Mouse (Mus musculus): ENCODE measurements around the gene Gm37240.
"Not testable (repeated sequence)": the region's sequence is repeated elsewhere in the genome, so short reads cannot be mapped to it uniquely, and the experiment has no call there.

Gm37240 gene

DNA sequence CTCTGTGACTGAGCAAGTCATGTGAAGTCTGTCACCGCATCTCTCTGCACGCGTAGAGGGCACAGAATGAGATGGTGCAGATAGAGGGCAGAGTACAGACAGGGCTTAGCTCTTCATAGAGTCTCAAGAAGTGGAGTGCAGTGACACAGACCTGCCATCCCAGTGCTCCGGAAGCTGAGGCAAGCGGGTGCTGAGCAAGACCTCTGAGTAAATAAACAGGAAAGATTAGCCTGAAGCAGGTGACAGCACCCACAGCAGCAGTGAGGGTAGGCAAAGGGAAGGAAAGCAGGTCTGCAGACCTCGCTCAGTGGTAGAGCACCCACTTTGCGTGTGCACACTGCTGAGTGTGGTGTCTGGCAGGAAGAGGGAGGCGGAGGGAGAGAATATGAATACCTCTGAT is 1205.6 kb downstream of the Gm37240 start:
- DNase-seq (ENCODE audit: extremely low spot score): no peak

DNA sequence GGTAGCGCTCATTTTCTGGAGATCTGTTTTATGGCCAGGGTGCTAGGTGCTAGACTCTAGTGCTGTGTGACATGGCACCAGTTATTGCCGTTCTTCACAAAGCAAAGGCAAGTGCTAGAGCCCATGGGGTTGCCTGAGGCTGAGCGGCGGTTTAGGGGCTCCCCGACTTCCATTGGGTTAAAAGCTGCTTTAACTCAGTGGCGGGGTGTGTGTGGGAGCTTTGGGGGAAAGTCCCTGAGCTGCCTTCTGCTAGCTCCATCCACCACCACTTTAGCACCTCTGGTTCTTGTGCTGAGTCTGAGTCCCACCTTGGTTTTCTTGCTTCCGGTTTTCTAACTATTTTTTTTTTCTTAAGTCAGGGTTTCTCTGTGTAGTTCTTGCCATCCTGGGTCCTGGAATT is 1207.3 kb downstream of the Gm37240 start:
- DNase-seq (ENCODE audit: extremely low spot score): no peak

DNA sequence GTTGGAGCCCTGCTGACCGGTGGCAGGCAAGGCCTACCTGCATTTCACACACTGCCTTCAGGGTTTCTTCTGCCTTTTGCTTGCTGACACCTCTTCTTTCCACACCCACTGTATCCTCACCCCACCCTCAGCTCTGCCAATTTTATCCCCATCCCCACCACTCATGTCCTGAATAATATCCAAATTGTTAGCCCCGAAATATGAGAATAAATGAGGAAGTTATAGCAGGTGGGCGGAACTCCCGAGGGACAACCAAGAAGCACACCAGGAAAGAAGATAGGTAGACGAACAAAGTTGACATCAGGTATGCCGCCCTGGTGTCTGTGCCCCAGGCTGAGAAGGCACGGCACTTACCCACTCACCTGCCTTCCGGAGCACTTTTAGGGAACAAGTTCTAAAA is 1207.8 kb downstream of the Gm37240 start:
- no peak for DNase-seq (ENCODE audit: extremely low spot score)

DNA sequence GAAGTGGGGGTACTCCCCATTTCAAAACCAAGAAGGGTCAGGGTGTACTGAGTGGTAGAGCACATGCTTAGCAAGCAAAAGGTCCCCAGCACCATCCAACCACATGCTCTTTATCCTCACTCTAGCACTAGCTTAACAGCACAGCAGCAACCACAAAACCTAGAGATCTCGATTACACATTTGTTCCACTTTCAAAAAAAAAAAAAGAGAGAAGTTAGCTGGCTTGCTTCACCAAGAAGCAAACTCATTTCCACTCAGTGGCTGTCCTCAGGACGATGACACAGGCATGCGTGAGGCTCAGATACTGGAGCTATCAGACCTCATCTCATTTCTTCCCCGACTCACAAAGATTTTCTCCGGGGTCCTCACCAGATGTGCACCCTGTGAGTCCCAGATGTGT is 1208.4 kb downstream of the Gm37240 start:
- DNase-seq (ENCODE audit: extremely low spot score): no peak

DNA sequence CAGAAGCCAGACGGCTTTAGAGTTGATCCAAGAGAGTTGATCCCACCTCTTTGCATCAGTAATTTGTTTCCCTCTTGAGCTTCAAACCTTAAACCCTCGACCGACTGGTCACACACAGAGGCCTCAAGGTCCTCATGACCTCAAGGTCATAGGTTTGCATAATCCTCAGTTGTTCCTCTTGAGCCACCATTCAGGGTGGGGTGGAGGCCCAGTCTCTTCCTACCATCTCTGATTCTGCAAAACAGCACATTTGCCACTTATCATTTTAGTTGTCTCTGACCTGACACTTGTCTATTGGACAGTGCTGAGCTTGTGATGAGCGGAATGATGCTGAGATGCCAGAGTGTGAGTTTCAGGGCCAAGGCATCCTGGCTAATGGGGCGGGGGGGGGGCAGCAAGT is 1211.6 kb downstream of the Gm37240 start:
- DNase-seq (ENCODE audit: extremely low spot score): no peak

DNA sequence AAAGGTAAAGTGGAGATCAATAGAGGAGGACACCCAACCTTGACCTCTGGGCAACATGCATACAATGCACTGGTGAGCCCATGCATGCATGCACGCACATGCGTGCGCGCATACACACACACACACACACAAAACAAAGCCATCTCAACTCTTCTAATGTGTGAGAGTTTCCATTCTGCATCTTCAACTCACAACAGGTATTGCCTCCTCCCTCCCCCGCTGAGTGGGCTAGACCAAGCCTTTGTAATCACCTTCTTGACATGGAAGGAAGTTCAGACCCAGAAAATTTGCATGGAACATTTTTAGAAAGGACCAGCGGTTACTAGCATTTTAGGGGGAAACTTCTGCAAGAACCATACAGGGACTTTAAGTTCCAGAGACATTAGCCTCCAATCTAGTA is 1213.8 kb downstream of the Gm37240 start:
- no peak for DNase-seq (ENCODE audit: extremely low spot score)

DNA sequence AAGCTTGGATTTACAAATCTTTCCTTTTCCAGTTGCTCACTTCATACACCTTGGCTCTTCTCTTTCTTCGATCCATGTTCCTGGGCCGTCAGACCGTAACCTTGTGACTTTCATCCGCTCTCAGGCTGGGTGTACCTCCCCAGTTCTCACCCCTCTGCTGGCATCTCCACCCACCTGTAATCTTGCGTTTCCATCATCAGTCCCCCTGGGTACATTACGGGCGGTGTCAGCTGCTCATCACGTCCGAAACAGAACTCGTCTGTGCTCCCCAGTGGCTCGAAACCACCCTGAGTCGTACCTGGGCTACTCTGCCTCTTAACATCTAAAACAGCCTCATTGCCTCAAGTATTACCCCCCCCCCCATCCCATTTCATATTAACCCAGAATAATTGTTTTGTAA is 1215.2 kb downstream of the Gm37240 start:
- DNase-seq (ENCODE audit: extremely low spot score): no peak

DNA sequence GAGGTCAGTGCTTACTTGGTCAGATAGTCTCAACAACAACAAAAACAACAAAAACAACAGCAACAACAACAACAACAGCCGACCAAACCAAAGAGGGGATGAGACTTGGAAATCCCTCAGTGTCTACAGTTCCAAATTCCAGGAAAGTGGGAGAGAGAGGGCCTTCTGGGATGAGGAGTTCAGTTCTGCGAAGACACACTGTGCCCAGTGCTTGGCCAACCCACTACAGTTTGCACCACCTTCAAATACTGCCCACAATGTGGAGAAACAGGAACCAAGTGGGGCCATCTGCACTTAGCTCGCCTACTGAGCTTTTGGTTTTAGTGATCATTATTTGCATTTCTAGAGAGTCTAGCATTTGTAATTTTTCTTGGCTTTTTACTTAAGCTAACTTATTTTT is 1218.4 kb downstream of the Gm37240 start:
- DNase-seq (ENCODE audit: extremely low spot score): no peak

DNA sequence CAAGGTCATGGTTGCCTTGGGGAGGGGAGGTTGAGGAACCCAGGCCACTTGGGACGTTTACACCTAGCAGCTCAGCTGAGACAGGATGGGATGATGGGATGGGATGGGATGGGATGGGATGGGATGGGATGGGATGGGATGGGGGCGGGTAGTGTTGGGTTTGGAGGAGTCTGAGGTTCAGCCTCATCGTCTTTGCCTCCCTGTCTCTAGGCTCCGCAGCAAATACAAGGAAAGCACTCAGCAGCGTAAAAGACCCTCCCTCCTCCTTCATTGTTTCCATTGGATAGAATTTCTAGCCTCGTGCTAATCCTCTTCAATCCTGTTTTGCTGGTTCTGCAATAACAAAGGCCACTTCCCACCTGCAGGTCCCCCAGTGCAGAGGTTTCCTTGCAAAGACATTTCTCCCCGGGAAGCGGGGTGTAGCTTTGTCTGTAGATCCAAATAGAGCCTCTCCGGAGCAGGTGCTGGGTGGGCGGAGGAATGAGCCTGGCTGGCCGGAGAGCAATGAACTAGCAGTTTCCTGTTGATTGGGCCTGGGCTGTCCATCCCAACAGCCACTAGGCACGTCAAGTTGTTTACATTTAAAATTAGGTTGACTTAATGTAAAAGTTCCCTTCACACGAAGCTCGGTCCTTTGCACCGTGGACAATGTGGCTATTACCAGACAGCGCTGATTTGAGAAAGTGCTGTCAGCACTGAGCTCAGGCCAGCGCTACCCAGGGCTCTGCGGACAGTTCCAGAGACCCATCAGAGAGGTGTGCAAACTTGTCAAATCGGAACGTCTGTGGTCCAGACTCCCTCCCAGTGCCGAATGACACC is 1221.9 kb downstream of the Gm37240 start:
- DNase-seq (ENCODE audit: extremely low spot score): peak; percentile 55

DNA sequence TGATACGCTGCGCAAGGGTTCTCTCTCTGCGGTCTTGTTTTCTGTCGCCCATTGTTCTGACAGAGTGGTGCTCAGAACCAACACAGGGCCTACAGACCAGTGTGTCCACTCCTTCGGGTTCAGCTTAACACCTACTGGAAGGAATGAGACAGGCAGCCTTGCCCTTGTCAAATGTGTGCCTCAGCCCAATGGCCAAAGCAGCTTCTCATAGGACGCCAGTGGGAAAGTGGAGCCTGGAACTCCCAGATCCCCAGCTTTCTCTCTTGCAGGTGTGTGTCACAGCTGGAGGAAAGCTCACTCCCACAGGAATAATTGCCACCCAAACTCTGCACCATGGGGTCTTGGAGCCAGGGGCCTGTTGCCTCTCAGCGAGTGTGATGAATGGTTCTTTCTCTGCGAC is 1222.6 kb downstream of the Gm37240 start:
- DNase-seq (ENCODE audit: extremely low spot score): no peak

DNA sequence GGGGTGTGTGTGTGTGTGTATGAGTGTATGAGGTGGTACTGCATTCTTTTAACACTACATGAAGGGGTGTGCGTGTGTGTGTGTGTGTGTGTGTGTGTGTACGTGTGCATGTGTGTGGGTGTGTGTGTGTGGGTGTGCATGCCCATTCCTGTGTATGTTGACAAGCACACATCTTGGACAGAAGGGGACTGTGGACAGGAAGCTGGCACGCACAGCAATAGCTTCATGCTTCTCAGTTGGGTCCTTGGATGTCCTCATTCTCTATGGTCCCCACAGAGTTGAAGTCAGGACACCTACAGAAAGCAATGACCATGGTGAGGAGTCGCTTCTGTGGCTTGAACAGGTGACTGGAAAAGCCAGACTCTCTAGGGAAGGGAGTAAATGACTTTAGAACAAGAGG is 1223.5 kb downstream of the Gm37240 start:
- no peak for DNase-seq (ENCODE audit: extremely low spot score)

DNA sequence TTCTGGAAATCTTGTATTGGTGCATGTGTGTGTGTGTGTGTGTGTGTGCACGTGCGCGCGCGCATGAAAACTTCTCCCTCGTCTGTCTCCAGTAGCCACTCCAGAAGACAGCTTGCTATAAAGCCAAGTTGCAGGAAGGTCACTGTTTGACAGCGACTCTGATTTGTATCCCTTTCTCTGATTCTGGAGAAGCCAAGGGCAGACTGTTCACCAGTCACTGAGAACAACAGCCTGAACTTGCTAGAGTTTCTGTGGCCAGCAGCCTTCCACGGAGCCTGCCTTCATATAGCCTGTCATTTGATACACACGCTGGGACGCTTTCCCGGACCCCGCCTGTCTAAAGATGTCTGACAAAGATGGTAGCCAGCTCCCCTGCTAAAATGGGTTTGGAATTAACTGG is 1224.2 kb downstream of the Gm37240 start:
- DNase-seq (ENCODE audit: extremely low spot score): no peak

DNA sequence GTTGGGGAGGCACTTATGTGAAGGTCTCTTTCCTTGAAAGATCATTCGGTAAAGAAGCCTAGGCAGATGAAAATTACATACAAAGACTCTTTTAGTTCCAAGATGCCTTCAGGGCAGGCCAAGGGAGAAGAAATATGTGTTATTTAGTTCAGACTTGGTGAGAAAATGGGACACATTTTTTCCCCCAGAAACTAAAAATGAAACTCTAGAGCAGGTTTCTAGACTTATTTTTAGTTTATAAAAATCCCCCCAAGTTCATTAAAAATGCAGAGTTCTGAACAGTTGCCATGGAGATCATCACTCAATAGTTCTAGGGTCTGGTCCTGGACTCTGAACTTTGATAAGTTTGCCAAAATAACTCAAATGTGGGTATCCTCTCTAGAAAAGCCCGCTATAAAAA is 1226.9 kb downstream of the Gm37240 start:
- no peak for DNase-seq (ENCODE audit: extremely low spot score)

DNA sequence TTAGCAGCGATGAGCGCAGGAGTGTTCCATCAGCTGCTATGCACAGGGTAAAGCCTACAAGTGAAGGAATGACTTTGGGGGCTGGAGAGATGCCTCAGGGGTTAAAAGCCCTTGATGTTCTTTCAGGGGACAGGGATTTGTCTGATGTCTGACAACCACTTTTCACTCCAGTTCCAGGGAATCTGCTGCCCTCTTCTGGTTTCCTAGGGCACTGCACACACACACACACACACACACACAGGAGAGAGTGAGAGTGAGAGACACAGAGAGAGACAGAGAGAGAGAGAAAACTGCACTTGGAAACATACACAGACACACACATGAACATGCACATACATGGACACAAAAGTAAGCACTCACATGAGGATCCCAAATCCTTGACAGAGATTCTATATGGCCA is 1228.4 kb downstream of the Gm37240 start:
- no peak for DNase-seq (ENCODE audit: extremely low spot score)

DNA sequence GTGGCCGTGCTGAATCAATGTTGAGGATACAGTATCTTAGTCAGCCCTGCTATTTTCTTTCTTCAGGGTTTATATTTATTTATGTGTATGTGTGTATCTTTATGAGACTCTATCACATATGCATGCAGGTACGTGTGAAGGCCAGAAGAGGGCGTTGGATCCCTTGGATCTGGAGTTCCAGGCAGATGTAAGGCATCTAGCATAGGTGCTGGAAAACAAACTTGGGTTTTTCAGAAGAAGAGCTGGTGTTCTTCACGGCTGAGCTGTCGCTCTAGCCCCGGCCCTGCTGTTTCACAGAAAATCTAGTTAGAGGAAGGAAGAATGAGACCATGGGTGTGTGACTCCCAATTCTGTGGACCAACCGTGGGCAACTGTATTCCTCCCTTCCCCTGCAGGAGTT is 1229.3 kb downstream of the Gm37240 start:
- DNase-seq (ENCODE audit: extremely low spot score): no peak

DNA sequence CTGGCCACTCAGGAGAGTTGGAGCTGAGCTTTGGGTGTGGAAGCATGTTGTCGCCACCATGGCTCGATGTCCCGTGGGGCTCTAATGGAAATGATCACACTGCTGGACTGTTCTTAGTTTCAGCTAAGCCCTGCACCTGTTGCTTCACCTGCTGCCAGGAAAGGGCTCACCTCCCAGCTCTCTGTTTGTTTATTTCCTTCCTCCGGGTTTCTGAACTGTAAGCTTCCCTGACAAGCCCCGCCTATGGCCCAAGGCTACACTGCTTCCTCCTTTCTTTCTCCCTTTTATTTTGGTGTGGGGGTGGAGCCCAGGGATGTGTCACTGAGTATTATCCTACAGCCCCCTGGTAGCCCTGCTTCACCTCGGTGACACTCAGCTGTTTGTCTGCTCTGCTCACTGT is 1230.1 kb downstream of the Gm37240 start:
- DNase-seq (ENCODE audit: extremely low spot score): no peak

DNA sequence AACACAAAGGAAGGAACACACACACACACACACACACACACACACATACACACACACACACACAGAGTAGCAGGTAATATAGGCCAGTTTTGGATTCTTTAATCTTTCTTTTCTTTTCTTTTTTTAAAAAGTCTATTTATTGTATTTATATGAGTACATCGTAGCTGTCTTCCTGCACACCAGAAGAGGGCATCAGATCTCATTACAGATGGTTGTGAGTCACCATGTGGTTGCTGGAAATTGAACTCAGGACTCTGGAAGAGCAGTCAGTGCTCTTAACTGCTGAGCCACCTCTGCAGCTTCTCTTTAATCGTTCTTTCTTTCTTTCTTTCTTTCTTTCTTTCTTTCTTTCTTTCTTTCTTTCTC is 1231.5 kb downstream of the Gm37240 start:
- DNase-seq (ENCODE audit: extremely low spot score): not testable (repeated sequence)

DNA sequence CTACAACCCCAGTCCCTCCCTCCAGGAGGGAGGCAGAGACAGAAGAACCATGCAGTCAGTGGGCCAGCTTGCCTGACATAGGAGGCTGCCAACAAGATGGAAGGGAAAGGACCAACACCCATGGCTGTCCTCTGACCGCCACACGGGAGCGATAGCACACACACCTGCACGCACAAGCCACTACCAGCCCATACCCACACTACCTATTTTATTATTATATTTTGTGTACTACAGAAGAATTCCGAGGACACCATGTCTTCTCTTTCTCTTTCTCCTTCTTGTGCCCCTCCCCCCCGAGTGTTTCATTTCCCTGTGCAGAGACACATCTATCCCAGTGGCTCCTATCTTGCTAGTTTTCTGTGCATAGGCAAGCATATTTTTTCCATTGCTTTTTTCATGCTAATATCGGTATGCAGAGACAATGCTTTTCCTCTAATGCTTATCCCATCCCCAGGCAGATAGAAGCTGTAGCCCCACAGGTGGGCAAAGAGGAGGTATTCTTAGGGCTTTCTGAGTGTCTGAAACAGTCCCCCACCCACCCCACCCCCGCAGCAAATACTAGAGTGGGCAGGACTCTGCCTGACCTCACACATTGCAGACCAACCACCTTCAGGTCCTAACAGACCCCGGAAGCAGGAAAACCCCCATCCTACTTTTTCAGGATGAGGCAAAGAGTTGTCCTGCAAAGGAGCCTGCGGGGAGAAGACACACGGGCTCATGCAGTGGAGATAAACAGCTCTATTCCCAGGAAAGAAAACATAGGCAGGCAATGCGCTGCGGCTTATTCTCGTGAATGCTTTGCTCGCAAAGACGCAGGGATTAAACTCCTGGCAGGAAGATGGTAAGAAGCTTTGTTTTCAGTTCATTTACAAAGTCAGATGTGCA is 1232.2 kb downstream of the Gm37240 start:
- DNase-seq (ENCODE audit: extremely low spot score): no peak

DNA sequence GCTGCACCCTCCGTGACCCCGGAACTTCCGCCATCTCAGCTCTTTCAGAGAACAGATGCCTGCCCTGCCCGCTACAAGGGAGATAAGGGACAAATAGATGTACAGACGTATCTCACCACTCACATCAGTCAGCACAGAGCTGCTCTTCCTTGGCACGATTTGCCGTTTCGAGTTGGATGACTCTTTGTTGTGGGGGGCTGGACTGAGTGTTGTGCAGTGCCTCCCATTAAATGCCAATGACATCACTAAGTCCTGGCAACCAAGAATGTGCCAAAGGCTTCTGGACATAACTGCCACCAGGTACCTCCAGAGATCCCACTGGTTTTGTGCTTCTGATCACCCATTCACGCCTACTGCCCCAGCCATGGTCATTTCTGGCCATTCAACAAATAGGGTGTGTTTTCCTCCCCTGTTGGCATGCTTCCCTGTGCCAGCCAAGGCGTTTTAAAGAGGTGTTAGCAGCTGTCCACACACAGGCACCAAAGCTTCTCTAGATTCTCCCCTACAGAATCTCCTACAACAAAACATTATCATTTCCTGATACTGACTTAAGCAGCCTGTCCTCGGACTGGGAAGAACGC is 1233.0 kb downstream of the Gm37240 start:
- peak; percentile 36 for DNase-seq (ENCODE audit: extremely low spot score)

DNA sequence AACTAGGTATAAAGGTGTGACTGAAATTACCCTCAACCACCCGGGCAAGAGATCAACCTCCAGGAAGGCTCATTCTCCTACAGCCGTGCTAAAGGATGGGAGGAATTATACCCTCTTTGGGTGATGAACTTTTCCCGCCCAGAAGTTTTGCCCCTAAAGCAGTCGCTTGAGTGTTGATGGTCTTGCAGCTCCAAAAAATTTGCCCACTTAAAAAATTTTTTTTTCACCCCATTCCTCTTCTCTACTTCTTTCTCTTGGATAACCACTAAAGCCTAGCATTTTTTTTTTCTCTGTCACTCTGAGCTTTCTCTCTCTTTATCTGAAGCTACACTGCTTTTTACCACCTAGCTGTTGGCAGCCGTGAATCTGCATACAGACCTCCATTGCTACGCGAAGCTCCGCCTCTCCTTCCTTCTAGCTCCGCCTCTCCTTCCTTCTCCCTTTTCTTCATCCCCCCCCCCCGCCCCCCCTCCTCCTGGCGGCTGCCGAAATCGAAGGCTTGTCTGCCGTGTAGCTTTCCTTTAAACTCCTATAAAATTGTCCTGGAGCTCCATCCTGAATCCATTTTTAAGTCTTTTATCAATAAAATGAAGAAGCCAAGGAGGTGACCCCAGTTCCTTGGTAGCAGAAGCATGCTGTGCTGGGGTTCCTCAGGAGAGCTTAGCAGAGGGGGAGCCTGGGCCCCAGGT is 1233.6 kb downstream of the Gm37240 start:
- DNase-seq (ENCODE audit: extremely low spot score): no peak

DNA sequence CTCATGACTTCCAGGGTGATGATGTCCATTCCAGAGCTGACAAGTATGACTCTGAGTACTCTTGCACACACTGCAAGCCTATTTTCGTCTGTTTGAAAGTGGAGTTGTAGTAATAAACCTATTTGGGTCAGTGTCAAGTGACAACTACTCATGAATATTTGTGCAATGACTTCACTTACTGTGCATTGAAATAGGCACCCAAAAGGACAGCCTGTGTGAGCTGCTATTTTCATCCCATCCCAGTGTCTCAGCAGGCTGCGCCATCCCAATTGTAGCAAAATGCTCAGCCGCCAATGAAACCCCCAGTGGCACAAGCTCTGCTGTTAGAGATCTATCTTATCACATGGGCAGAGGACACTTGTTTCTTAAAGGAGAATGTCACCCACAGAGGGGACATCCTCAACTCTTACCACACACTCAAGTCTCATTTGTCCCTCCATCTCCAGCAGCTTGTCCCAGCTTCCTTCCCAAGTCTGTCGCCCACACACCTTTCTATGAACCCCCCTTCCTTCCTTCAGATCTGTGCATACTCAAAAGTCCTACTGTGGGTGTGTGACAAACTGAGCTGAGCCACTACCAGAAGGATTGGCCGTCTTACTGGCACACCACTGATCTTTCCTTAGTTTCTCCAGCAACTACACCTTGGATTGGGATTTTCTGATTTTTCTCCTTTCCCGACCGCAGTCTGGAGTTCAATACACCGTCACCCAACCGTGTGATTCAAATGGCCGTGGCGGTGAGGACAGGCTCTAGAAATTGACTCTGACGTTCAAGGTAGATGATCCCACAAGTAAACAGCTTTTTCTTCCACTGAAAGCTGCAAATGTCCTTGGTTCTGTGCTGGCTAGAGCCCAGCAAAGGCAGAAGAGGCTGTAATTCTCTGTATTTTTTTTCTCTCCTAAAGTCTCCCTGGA is 1234.4 kb downstream of the Gm37240 start:
- no peak for DNase-seq (ENCODE audit: extremely low spot score)
